Mouse (Mus musculus) embryonic facial prominence, embryonic 14.5 days (tissue): Measurements from ENCODE around the gene Thy1. TPM values are rescaled to one million over a fixed set of nuclear protein-coding genes. Genes with fewer than 3 reads are reported as not detected.

Source experiments
- ATAC-seq: fragments of 200-750 bp; cut with Nextera tagmentation; 2 replicates; pipeline ENCODE4 v1.8.0; 2017; ENCODE audit warnings: low read depth, moderate number of reproducible peaks, moderate TSS enrichment
- DNase-seq: peaks from one replicate; pipeline ENCODE4 v3.0.0-alpha.2; 2015; ENCODE audit warnings: low spot score
- H3K27ac ChIP-seq: fragments of 300-500 bp; sonication (generic); replicated peaks from 2 replicates; pipeline ENCODE4 v1.5.1; 2014; ENCODE audit warnings: low read depth, mild to moderate bottlenecking, low read length, moderate library complexity
- H3K27me3 ChIP-seq: fragments of 300-500 bp; sonication (generic); replicated peaks from 2 replicates; pipeline ENCODE4 v1.6.1; 2014; ENCODE audit warnings: low read length; ENCODE audit not compliant: control insufficient read depth, insufficient read depth
- H3K36me3 ChIP-seq: fragments of 300-500 bp; sonication (generic); 2 replicates; pipeline ENCODE4 v1.6.1; 2014; ENCODE audit warnings: low read length, mixed read lengths; ENCODE audit not compliant: control insufficient read depth, insufficient read depth
- H3K4me1 ChIP-seq: fragments of 300-500 bp; sonication (generic); 2 replicates; pipeline ENCODE4 v1.6.1; 2014; ENCODE audit warnings: antibody characterized with exemption, low read length; ENCODE audit not compliant: control insufficient read depth, insufficient read depth
- H3K4me2 ChIP-seq: fragments of 300-500 bp; sonication (generic); 2 replicates; pipeline ENCODE4 v1.6.1; 2014; ENCODE audit warnings: low read depth, mild to moderate bottlenecking, low read length, moderate library complexity, mixed read lengths
- H3K4me3 ChIP-seq: fragments of 300-500 bp; sonication (generic); 2 replicates; pipeline ENCODE4 v1.5.1; 2014; ENCODE audit warnings: low read depth, mild to moderate bottlenecking, low read length
- H3K9ac ChIP-seq: fragments of 300-500 bp; sonication (generic); 2 replicates; pipeline ENCODE4 v1.6.1; 2014; ENCODE audit warnings: low read depth, mild to moderate bottlenecking, low read length, moderate library complexity, mixed read lengths
- H3K9me3 ChIP-seq: fragments of 300-500 bp; sonication (generic); 2 replicates; pipeline ENCODE4 v1.6.1; 2016; ENCODE audit warnings: low read length; ENCODE audit not compliant: control insufficient read depth
- WGBS: fragments of 180-500 bp; shearing (Covaris S2); extraction: QIAGEN DNeasy Blood & Tissue Kit; methylation state at CpG from one replicate; pipeline ENCODE4 v1.1.7; 2014; 5-methylcytosine and 5-hydroxymethylcytosine counted together
- polyA plus RNA-seq: library from polyadenylated mRNA; unstranded; fragments of >200 nt; fragmentation: Nextera tagmentation; extraction: Ambion mirVana; gene quantifications from 2 replicates; pipeline ENCODE4 v1.2.1, GENCODE M21; 2014

Thy1 gene
- polyA plus RNA-seq, 1 experiment from 2014 or later: 19.6 TPM

DNA sequence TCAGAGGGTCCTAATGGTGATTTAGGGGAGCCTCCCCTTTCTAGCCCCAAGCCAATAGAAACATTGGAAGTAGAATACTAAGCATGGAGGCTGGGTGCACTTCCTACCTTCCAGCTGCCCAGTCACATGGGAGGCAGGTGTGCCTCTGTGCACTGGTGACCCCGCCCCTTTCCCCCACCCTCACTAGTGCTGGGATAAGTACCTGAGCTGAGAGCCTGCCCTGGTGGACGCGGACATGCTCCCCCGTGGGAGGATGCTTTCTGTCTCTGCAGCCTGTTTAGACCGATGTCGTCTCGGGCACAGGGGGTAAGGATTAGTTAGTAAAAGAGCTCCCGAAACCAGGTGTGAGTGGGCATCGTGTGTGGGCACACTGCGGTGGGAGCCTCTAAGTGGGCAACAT is 43.8 kb downstream of the Thy1 start:
- H3K9me3 ChIP-seq: no peaks in the 10 kb centered on the region
- H3K4me1 ChIP-seq: peaks cover 41% of the 10 kb centered on the region
- DNase-seq (no peak), ATAC-seq (no peak)
- H3K27ac ChIP-seq: no peak overlapping the region
- 34% methylated on average over 10 of the region's 10 CpGs for WGBS
- H3K9ac ChIP-seq: no peak overlapping the region
- H3K4me3 ChIP-seq: no peak overlapping the region
- no peak overlapping the region for H3K4me2 ChIP-seq
- H3K36me3 ChIP-seq: peaks cover 16% of the 10 kb centered on the region; the same call in 1 of the 2 replicates
- peaks cover 15% of the 10 kb centered on the region; the same call in 1 of the 2 replicates for H3K27me3 ChIP-seq

GRCm38 (mm10) chr9:44087761-44088455 is 44.7 kb downstream of the Thy1 start:
- H3K9me3 ChIP-seq: no peaks in the 10 kb centered on the region
- WGBS: 4% methylated on average over 15 of the region's 15 CpGs
- DNase-seq: peak; percentile 83
- no peak overlapping the region for H3K27ac ChIP-seq
- peak; percentile 71 for ATAC-seq
- peak overlapping the region; percentile 27; the same call in 1 of the 2 replicates for H3K4me2 ChIP-seq
- peaks cover 41% of the 10 kb centered on the region for H3K4me1 ChIP-seq
- H3K36me3 ChIP-seq: peaks cover 23% of the 10 kb centered on the region; the same call in 1 of the 2 replicates
- 0 out of 2 replicates have a peak, but pooled peaks cover 10% of the 10 kb centered on the region for H3K27me3 ChIP-seq
- no peak overlapping the region for H3K9ac ChIP-seq
- H3K4me3 ChIP-seq: no peak overlapping the region

DNA sequence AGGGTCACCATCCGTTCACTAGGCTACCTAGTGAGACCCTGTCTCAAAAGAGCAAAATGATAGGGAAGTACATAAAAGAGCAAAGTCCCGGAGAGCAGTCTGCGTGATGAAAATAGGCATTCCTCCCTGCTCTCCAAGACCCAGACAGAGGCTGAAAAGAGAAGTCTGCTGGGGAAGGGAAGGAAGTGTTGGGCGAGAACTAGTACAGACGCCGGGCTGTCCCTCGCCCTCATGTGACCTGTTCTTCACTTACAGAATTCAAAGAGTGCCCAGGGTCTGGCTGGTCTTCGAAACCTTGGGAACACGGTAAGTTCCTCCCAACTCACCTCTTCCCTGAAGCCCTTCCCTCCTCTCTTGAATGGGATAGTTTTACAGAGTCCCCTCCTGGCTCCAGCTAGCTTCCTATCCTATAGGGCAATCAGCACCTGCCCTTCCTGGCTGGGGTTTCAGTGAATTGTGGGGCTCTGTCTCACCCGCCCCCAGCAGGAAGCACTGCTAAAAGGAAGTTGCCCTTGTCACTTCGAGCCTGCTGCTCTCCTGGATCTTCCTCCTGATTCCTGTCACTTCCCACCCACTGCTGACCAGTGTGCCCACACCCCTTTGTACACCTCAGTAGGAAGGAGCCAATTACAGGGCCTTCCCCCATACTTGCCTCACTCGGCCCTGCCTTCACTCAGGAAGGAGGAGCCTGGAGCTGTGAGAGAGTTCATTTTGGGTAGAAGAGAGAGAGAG is 45.9 kb downstream of the Thy1 start:
- Histone ChIP-seq H3K27ac (no peak overlapping the region), H3K4me3 (no peak overlapping the region), H3K4me2 (no peak overlapping the region), H3K36me3 (peaks cover 23% of the 10 kb centered on the region; the same call in 1 of the 2 replicates), H3K9ac (no peak overlapping the region), H3K4me1 (peaks cover 36% of the 10 kb centered on the region), H3K9me3 (no peaks in the 10 kb centered on the region), H3K27me3 (0 out of 2 replicates have a peak, but pooled peaks cover 3% of the 10 kb centered on the region)
- WGBS: 66% methylated on average over 12 of the region's 12 CpGs
- ATAC-seq (no peak), DNase-seq (no peak)

DNA sequence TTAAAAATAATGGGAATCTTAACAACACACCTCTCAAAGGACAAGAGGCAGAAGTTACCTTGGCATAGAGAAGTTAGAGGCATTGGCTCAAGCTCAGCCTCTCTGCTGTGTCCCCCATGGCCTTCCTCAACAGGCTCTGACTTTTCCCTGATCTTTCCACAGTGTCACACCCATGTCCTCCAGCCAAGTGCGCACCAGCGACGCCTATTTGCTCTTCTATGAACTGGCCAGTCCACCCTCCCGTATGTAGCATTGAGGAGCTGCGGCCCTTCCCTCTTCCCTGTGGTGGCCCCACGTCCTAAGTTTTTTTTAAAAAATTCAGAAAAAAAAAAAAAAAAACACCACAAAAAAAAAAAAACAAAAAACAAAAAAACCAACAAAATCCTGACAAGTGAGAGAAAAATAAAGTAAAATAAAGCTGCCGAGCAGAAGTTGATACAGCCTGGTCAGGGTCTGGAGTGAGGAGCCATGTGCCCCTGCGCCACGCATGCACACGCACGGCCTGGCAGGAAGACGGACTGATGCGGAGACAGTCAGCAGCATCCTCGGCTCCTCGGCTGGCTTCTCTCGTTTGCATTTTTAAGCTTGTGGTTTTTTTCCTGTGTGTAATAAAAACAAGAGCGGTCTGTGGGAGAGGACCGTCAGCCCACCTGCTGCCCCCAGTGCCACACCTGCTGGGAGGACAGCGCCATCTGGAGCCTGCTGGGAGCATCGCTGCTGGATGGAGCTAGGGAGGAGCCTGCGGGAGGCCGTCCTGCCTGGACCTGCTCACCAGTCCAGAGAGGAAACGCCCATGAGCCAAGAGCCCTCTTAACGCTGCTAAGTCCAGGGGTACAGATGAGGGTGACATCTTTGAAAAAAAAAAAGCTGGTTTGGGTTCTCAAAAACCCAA is 50.7 kb downstream of the Thy1 start:
- Histone ChIP-seq H3K4me2 (peak overlapping the region; percentile 24; the same call in 1 of the 2 replicates), H3K9me3 (no peaks in the 10 kb centered on the region), H3K27me3 (no peaks in the 10 kb centered on the region), H3K4me1 (peaks cover 19% of the 10 kb centered on the region; the same call in 1 of the 2 replicates), H3K4me3 (no peak overlapping the region), H3K27ac (no peak overlapping the region), H3K9ac (no peak overlapping the region), H3K36me3 (peaks cover 23% of the 10 kb centered on the region; the same call in 1 of the 2 replicates)
- ATAC-seq (peak; percentile 30), DNase-seq (peak; percentile 85)
- WGBS: 35% methylated on average over 24 of the region's 24 CpGs

DNA sequence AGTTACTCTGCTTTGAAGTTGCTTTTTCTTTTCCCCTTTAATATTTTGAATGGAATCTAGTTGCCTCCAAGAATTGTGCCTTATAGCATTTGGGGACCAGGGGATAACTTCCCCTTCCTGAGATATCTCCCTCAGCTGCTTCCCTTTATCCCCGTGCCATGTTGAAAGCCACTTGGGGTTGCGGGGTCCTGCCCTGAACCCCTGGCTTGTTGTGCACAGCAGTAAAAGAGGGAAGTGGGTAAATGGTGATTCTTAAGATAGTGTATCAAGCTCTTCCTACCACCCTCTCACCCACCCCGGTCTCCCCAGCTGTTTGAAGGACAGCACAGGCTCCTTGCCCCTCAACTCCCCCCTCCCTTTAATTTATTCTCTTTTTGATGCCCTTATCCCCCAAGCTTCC is 51.6 kb downstream of the Thy1 start:
- H3K27me3 ChIP-seq: no peaks in the 10 kb centered on the region
- no peak overlapping the region for H3K9ac ChIP-seq
- H3K36me3 ChIP-seq: peaks cover 23% of the 10 kb centered on the region; the same call in 1 of the 2 replicates
- DNase-seq (no peak), ATAC-seq (no peak)
- H3K9me3 ChIP-seq: no peaks in the 10 kb centered on the region
- WGBS: 96% methylated on average over 3 of the region's 3 CpGs
- no peak overlapping the region for H3K4me2 ChIP-seq
- no peak overlapping the region for H3K27ac ChIP-seq
- no peak overlapping the region for H3K4me3 ChIP-seq
- H3K4me1 ChIP-seq: peaks cover 12% of the 10 kb centered on the region; the same call in 1 of the 2 replicates

- no peak for ATAC-seq
- 83% methylated on average over 9 of the region's 9 CpGs for WGBS
- DNase-seq: no peak
- Histone ChIP-seq H3K4me3 (no peak overlapping the region), H3K27me3 (no peaks in the 10 kb centered on the region), H3K27ac (no peak overlapping the region), H3K4me1 (peaks cover 7% of the 10 kb centered on the region; the same call in 1 of the 2 replicates), H3K36me3 (peaks cover 19% of the 10 kb centered on the region; the same call in 1 of the 2 replicates), H3K9me3 (no peaks in the 10 kb centered on the region), H3K9ac (no peak overlapping the region), H3K4me2 (no peak overlapping the region)
Measured at GRCm38 (mm10) chr9:44095781-44096180, 52.6 kb downstream of the Thy1 start.

DNA sequence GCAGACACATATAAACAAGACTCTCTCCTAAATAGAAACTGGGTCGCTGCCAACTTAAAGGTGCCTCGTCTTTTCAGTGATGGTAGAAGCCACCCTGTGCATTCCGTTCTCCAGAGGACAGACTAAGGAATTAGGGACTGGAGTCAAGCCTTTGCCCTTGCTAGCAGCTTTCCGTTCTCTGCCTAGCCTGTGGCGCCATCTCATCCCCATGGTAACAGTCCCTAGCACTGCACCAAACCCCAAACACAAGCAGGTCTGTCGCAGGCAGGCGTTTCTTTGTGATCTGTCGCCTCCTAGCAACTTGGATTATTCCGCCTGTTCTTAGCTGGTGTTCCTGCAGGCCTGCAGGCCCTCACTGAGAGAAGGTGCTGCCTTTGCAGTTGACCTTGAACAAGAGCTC is 53.4 kb downstream of the Thy1 start:
- Histone ChIP-seq H3K4me1 (peaks cover 7% of the 10 kb centered on the region; the same call in 1 of the 2 replicates), H3K4me3 (no peak overlapping the region), H3K4me2 (no peak overlapping the region), H3K9me3 (no peaks in the 10 kb centered on the region), H3K27ac (no peak overlapping the region), H3K27me3 (no peaks in the 10 kb centered on the region), H3K9ac (no peak overlapping the region), H3K36me3 (0 out of 2 replicates have a peak, but pooled peaks cover 11% of the 10 kb centered on the region)
- WGBS: 39% methylated on average over 9 of the region's 9 CpGs
- peak; percentile 31; the same call in 1 of the 2 replicates for ATAC-seq
- no peak for DNase-seq
